Mouse (Mus musculus) gastrocnemius, postnatal 25 days (tissue): ENCODE measurements around the gene Zeb2. TPM values are rescaled to one million over a fixed set of nuclear protein-coding genes. Genes with fewer than 3 reads are reported as not detected.

Source experiments
- DNase-seq: peaks from one replicate; pipeline ENCODE4 v3.0.0; 2022
- total RNA-seq, 2 experiments: library from RNA; stranded (reverse); gene quantifications; 1 replicate in 1 of 2; 2 replicates in 1 of 2; pipeline ENCODE4 v1.2.3; 2021

Gene Zeb2
- total RNA-seq, 2 experiments from 2014 or later = 39.6 to 47.4 TPM

GRCm38 (mm10) chr2:45060768-45061167 is 56.4 kb downstream of the Zeb2 start:
- DNase-seq = no peak

GRCm38 (mm10) chr2:45060202-45060601 is 57.0 kb downstream of the Zeb2 start:
- DNase-seq = no peak

GRCm38 (mm10) chr2:45059599-45059998 is 57.6 kb downstream of the Zeb2 start:
- DNase-seq = no peak

- no peak for DNase-seq
Measured at GRCm38 (mm10) chr2:45059010-45059409, 58.2 kb downstream of the Zeb2 start.

GRCm38 (mm10) chr2:45058183-45058582 is 59.0 kb downstream of the Zeb2 start:
- DNase-seq = no peak

GRCm38 (mm10) chr2:45056856-45057562 is 60.2 kb downstream of the Zeb2 start:
- no peak for DNase-seq

GRCm38 (mm10) chr2:45055926-45056325 is 61.3 kb downstream of the Zeb2 start:
- no peak for DNase-seq

GRCm38 (mm10) chr2:45055034-45055615 is 62.1 kb downstream of the Zeb2 start:
- no peak for DNase-seq

GRCm38 (mm10) chr2:45054070-45055025 is 62.8 kb downstream of the Zeb2 start:
- DNase-seq = no peak

- no peak for DNase-seq
Measured at GRCm38 (mm10) chr2:45052587-45052986, 64.6 kb downstream of the Zeb2 start.

- no peak for DNase-seq
Measured at GRCm38 (mm10) chr2:45051321-45051720, 65.9 kb downstream of the Zeb2 start.

GRCm38 (mm10) chr2:45049923-45050322 is 67.3 kb downstream of the Zeb2 start:
- no peak for DNase-seq

GRCm38 (mm10) chr2:45049279-45049678 is 67.9 kb downstream of the Zeb2 start:
- DNase-seq = peak; percentile 25

GRCm38 (mm10) chr2:45040706-45041312 is 76.4 kb downstream of the Zeb2 start:
- DNase-seq = no peak

- DNase-seq = no peak
Measured at GRCm38 (mm10) chr2:45039503-45039902, 77.7 kb downstream of the Zeb2 start.

- no peak for DNase-seq
Measured at GRCm38 (mm10) chr2:45028091-45028638, 89.0 kb downstream of the Zeb2 start.

GRCm38 (mm10) chr2:45017186-45017800 is 99.9 kb downstream of the Zeb2 start:
- no peak for DNase-seq

GRCm38 (mm10) chr2:45013325-45013724 is 103.9 kb downstream of the Zeb2 start:
- no peak for DNase-seq

- DNase-seq = no peak
Measured at GRCm38 (mm10) chr2:45012676-45013075, 104.5 kb downstream of the Zeb2 start.

- DNase-seq = no peak
Measured at GRCm38 (mm10) chr2:45010701-45011100, 106.5 kb downstream of the Zeb2 start.

GRCm38 (mm10) chr2:44999906-45000305 is 117.3 kb downstream of the Zeb2 start:
- DNase-seq = no peak

- no peak for DNase-seq
Measured at GRCm38 (mm10) chr2:44998710-44999109, 118.5 kb downstream of the Zeb2 start.
